Mouse (Mus musculus): ENCODE results near the gene Bptf.
"Not testable (repeated sequence)": the region's sequence is repeated elsewhere in the genome, so short reads cannot be mapped to it uniquely, and the experiment has no call there.

Bptf gene

DNA sequence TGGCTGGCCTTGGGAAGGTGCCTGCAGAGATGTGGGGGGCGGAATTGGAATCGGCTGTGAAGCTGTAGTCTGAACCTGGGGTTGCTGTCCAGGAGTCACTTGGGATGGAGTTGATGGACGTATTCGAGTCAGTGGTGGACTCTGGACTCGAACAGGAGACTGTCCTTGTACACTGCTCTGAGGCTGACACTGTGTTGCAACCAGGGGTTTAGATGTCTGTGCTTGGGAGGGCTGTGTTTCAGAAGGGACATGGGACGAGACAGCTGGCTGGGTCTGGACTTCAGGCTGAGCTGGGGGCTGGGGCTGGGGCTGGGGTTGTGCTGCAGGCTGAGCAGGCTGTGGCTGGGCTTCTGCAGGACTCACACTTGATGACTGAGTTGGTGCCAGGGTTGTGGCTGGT, 77.1 kb downstream of the Bptf start:
- DNase-seq (ENCODE audit: low spot score in 2 of 2) = no peak

DNA sequence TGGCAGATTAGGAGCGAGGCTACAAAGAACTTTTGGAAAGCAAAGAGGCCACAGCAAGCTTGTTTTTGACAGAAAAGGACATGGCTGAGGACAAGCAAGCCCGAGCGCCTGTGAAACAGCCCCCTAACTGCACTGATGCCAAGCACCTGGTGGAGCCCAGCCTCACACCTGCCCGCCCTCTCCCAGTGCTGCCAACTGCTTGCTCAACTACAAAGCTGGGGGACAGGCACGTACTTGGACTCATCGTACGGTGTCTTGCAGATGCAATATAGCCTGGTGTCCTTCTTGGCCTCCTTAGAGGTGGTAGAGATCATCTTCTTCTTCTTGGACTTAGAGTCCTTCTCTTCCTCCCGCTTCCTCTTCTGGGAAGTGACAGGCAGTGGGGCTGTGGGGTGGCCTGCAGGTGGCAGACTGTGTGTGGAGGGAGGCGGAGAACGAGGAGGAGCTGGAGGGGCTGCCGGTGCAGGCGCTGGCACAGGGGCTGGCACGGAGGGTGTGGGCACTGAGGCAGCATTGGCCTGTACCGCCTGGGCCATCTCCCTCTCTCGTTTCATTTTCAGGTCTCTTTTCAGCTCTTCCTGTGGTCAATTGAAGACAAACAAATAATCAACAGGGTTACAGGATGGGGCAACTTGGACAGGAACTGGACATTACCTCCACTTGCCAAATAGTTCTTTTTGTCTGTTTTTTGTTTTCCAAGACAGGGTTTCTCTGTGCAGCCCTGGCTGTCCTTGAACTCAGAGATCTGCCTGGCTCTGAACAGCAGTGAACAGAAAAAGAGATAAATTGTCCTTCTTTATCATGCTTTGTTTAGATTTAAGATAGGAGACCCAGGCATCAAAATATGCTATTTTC, 84.9 kb downstream of the Bptf start:
- DNase-seq (ENCODE audit: low spot score in 2 of 2) = no peak

DNA sequence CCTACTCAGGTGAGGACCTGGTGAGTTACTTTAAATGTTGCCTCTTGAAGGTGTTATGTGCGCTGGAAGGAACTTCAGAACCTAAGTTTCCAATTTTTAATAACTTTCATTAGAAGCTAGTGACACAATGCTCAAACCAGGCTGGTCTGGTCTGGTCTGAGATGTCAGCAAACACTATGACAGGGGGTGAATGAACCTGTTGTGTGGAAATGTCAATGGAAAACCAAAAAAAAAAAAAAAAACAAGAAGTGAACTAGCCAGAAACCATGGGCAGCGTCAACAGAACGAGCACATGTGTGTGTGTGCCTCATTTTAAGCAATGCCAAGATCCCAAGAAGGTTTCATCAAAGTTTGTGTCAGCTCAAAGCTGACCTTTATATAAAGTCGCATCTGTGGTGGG, 86.4 kb downstream of the Bptf start:
- DNase-seq (ENCODE audit: low spot score in 2 of 2) = no peak

DNA sequence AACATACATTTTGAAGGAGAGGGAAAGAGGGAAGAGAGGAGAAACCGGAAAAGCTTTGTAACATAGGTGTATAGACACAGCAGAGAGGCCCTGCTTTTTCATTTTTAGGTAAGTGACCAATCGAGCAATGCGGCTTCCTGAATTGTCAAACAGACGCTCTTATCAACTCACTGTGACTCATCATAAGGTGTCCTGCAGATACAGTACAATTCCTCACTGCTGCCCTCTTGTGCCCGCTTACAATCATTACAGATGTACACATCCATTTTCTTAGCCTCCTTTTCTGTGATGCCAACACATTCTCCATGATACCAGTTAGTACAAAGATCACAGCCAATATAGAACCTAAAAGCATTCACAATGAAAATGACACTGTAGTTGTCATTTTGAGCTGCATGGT, 87.6 kb downstream of the Bptf start:
- DNase-seq (ENCODE audit: low spot score in 2 of 2) = peak; percentile 63 to 75

DNA sequence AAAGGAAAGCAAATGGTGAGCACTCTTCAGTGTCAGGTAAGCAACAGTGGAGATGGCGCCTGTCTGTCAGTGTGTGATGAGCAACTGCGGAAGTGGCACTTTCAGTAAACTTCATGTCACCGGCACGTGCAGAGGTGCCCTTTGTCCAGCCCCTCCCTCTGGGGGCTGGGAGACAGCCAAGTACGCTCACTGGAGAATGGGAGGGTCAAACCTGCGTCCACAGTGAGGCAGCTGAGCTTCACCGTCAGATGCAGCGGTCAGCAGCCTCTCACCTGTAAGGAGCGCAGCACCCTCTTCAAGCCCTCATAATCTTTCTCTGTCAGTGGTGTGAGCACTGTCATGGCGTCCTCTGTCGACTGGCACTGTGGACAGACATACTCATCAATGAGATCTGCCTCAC, 88.6 kb downstream of the Bptf start:
- DNase-seq (ENCODE audit: low spot score in 2 of 2) = no peak

DNA sequence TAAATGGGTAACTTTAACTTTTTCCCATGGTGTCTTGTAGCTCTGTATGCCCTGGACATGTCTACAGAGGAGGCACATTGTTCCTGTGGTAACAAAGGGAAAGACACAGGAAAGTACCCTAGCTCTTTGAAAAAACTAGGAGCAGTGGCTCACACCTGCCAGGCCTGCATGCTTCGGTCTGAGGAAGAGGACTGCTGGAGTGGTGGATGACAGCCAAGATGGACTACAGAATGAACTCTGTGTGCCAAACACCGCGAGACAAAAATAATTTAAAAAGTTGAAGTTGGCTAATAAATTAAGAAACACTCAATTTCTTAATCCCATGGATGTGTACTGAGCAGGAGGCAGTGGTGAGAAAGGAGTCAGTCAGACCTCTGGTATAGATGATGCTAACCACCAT, 90.5 kb downstream of the Bptf start:
- DNase-seq (ENCODE audit: low spot score in 2 of 2) = no peak

DNA sequence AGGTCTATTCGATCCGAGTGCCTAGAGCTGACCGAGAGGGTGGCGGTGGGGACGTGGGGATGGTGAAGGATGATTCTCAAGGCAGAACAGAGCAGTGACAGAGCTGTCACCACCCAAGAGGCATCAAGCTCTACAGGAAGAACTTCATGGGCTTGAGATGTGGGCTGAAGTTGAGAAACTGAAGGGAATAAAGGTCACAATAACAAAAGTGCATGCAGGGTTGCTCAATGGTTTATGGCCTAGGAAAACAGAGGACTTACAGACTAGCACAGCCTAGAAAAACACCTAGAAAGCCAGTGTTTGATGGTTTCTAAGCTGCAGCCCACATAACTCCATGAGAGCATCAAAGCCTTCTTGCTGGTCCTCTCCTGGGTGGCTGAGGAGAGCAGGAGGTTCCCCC, 92.5 kb downstream of the Bptf start:
- no peak for DNase-seq (ENCODE audit: low spot score in 2 of 2)

DNA sequence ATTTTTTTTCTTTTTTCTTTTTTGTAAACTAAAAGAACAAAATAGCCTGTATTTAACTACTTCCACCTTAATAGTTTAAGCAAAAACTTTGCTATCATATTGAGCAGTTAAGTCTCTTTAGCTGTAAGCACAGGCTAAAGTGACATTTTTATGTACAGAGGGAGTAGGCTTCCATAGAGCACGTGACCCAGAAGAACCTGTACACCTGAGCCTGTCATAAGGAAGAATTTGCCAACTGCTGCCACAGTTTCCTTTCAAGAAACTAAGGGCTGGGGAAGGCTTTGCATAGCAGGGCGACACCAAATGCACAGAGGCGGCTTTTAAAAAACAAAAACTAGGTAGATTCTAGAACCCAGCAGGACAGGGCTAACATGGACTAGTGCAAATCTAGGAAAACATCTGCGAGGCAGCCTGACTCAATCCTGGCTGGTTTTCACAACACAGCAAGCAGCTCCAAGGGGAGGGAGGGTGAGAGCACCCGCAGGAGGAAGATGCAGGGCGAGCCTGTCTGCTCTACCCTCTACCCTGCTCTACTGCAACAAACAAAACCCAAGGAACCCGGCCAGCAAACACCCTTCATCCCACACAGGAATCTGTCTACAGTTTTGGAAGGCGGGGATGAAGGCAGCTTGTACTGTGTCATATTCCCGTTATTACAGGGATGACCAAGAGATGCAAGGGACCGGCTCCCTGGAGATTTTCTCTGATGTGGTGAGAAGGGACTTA, 97.7 kb downstream of the Bptf start:
- no peak for DNase-seq (ENCODE audit: low spot score in 2 of 2)

DNA sequence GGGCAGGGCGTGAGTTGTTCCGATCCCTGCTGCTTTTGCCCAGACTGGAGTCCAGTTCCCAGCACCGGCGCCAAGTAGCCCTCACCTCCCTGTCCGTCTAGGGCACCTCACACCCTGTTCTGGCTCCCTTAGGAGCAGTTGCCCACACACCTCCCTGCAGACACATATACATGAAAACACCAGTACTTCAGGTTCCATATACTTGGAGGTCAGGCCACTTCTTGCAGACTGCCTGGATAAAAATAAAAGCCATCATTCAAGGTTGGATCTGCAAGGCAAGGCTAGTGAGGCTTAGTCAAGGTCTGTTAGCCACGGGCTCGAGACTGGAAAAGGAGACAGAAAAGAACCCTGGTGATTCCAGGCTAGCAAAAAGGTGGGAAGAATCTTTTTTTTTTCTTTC, 100.3 kb downstream of the Bptf start:
- no peak for DNase-seq (ENCODE audit: low spot score in 2 of 2)

DNA sequence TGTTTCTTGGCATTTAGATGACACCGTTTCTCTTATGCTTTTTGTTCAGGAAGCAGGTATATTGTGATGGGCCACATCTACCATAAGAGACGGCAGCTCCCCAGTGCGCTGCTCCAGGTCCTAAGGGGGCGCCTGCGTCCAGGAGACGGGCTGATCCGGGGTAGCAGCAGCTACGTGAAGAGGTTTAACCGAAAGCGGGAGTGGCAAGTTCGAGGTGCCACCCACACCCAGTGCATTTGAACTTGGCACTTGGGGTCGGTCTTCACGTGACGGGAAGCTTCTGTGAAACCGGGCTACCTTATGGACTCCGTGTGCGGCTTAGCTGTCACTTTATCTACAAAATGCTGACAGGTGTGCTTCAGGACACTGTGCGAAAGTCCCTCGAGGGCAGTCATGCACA, 102.4 kb downstream of the Bptf start:
- no peak for DNase-seq (ENCODE audit: low spot score in 2 of 2)

DNA sequence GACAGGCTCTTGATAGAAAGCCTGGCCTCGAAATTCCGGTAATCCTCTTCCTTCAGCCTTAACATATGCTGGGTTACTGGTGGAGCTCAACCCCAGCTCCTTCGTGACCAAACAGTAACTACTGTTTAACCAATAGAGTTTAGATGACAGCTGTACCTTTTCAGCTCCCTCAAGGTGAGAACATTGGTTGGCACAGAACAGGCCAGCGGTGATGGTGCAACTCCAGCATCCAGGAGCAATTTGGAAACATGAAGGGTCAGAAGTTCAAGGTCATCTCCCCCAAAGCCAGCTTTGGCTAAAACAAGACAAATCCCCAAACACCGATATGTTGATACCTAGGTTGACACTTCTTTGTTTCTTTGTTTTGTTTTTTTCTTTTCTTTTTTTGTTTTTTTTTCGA, 103.2 kb downstream of the Bptf start:
- DNase-seq (ENCODE audit: low spot score in 2 of 2) = no peak

DNA sequence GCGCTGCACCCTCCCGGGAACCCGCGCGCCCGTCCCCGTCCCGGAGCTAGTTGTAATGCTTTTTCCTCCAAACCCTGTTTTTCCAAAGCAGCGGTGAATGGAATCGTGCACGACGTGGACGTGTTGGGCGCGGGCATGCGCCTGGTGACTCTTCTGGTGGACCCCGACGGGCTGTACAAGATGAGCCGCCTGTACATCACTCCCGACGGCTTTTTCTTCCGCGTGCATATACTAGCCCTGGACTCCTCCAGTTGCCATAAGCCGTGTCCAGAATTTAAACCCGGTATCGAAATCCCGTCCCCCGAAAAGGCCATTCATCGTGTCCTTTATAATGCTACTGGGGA, 103.7 kb downstream of the Bptf start:
- no peak for DNase-seq (ENCODE audit: low spot score in 2 of 2)

DNA sequence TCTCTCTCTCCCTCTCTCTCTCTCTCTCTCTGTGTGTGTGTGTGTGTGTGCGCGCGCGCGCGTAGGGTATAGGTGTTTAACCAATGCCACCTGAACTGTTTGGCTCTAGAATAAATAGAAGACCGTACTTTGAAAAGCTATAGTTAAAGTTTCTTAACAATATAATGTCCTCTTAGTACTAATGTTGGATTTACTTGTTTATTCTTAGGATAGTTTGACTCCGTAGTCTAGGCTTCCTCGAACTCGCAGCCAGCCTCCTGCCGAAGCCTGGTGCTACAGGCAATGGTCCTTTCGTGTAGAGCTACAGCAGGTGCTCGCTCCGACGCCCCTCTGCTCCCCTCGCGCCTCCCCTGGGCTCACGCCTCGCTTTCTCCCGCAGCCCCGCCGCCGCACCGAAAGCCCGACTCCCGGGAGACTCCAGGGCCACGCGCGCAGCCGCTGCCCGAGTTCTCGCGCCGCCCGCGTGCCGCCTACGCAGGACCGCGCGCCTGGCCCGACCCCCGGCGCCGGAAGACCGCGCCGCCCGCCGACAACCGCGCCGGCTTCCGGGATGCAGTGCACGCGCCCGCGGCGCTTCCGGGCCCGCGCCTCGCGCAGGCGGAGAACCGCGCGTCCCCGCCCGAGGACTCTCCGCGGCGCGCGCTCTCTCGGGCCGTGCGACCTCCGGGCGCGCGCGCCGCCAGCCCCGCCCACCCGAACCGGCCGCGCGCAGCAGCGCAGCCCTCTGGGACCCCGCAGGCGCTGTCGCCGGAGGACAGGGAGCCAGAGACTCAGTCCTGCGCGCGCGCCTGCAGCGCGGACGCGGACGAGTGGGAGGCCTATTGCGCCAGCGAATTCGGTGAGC, 104.3 kb downstream of the Bptf start:
- DNase-seq (ENCODE audit: low spot score in 2 of 2) = peak; percentile 84 to 88

DNA sequence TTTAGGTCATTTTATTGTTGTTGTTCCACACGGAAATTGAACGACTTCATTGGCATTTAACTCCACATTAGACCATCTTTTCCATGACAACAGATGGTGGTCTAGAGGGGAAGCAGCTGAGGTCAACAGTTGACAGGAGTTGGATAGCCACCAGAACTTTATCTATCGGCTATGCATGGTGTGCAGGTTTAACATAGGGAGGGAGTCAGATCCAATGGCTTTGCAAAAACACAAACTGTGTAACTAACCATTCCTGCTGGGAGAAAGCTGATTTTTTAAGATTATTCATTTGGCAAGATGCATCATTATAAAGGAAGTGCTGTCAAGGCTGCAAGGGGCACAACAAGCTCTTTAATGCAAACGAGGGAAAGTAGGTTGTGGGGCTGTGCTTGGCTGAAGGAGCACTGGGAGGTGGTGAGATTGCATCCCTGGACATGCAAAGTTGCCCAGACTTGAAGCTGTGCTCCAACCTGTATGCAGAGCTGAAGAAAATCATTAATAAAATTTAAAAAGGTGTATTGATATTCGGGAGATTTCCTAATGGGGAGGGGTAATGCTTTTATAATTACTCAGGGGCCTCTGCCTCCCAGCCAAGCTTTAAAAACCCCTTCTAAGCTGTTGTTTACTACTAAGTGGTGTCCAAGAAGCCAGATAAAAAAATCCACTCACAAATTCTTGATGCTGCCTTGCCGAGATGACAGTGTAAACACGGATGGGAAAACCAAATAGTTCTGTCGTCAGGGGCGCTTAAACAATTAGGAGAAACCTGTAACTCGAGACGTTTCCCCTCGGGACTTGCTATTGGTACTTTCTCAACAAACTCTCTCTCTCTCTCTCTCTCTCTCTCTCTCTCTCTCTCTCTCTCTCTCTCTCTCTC, 105.1 kb downstream of the Bptf start:
- no peak for DNase-seq (ENCODE audit: low spot score in 2 of 2)

DNA sequence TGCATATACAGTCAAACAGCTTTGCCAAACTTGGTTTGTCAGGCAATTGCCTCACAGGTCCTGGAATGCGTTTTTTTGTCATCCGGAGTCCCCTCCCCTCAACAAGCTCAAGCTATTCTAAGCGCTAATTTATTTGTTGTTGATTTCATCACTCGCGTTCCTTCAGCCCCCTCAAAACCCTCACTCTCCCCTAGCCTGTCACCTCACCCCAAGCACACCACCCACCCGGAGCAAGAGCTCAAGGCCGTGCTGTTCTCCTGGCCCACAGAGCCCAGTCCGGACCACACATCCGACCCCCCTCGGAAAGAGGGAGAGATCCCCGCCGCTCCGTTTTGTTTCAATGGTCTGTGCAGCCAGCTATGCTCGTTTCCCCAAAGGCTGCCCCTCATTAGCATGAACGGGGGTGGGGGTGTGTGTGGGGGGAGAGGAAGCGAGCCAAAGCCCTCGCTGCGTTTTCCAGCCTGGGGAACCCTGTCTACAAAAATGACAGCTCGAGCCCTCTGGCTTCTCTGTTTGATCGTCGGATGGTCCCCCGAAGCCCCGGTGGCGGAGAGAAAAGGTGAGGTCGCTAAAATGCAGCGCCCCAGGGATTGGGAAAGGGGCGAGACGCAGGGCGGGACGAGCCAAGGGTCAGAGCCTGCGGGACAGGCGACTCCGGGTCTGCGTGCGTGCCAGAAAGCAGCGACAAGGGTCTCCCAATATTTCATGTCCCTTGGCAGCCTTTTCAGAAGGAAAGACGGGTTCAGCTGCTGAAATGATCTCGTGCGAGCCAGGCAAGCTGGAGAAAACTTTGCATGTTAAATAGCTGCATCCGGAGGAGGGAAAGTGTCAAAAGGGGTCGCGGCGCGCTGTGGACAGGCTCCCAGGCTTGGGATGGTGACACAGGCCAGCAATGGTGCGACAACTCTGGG, 106.3 kb downstream of the Bptf start, which contains the start of gene 1810010H24Rik:
1810010H24Rik (plus strand) TSS at position 271 of the 911 bp plus-strand sequence.
- no peak for DNase-seq (ENCODE audit: low spot score in 2 of 2)

DNA sequence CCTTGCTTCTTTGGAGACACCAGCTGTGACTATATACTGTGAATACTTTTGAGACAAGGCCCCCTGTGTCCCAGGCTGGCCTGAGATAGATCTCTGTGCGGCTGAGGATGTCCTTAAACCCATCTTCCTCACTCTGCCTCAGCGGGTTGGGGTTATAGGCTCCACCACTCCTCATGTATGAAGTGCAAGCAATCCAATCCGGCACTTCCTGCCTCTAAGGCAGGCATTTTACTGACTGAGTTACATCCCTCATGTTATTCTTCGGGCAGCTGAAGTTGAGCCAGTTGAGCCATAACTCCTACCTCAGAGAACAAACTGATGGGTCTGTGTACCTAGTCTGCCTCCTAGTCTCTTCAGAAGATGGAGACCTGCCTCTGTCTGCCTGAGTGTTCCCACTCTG, 107.5 kb downstream of the Bptf start:
- DNase-seq (ENCODE audit: low spot score in 2 of 2) = no peak

DNA sequence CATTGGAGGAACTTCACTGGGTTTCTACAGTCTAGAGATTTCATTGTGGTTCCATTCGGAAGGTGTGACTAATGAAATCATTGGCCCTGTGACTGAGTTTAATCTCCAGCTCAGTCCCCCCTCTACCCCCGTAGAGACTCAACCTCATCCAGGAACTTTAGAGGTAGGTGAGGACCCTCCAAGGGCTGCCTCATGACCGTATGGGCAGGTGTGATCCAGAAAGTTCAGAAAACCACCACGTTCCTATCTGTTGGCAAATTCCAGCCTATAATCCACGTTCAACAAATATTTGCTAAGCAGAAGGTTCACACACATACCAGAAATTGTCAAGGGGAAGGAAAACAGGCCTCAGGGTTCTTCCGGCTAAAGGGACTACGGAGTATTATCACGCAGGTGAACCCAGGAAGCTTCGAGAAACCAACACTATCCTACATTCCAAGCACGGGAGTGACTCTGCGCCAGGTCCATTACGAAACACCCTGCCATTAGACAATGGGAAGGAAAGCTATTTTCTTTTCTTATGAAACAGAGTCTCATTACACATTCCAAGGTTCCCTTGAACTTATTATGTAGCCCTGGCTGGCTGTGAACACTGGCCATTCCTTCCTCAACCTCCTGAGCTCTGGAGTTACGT, 109.8 kb downstream of the Bptf start:
- DNase-seq (ENCODE audit: low spot score in 2 of 2) = no peak

DNA sequence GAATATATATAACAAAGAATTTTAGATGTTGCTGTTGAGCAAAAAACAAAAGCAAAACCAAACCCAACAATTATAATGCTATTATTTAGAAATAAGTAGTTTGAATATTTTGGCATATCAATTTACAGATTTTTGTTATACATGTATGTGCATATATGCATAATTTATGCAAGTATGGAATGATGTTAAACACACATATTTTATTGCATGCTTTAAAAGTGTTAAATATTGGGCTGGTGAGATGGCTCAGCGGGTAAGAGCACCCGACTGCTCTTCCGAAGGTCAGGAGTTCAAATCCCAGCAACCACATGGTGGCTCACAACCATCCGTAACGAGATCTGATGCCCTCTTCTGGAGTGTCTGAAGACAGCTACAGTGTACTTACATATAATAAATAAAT, 112.2 kb downstream of the Bptf start:
- DNase-seq (ENCODE audit: low spot score in 2 of 2) = not testable (repeated sequence)

DNA sequence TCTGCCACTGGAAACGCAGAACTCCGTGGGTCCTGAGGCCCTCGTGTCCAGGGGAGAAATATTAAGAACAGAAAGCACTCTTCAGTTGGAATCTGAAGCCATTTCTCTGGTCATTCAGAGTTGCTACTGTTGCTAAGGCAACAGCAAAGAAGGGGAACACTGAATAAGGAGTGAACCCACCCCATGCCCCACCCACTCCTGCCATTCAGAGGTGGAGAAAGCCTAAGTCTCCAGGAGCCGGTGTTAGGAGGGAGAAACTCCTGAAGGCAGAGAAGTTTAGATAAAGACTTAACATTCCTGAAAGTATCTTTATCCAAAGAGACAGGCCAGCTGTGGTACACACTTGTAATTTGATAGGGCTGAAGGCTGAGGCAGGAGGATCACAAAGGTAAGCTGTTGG, 112.6 kb downstream of the Bptf start:
- no peak for DNase-seq (ENCODE audit: low spot score in 2 of 2)

DNA sequence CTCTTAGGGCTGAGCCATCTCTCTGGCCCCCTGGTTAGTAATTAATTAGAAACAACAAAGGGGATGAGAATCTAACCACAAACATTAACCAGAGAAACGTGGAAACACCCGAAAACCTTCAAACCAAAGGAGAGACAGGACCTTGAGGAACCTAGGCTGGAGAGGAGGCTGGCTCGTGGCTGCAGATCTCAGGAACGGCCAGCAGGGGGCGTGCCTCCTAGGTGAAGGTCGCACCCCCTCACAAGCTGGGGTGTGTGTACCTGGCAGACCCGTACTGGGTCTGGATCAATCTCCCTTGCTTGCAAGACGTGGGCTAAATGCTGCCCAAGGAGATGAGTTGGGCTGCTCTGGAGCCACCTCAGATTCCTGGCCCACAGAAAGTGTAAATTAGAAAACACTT, 113.3 kb downstream of the Bptf start:
- DNase-seq (ENCODE audit: low spot score in 2 of 2) = no peak

Measured in frontal cortex, postnatal 36 days (tissue).